Mouse (Mus musculus) testis, adult 2 months (tissue): Measurements from ENCODE around the gene Snd1. TPM values are rescaled to one million over a fixed set of nuclear protein-coding genes. Genes with fewer than 3 reads are reported as not detected.

ENCODE experiments used
- H3K27ac ChIP-seq: fragments of 200-500 bp; 2 replicates; pipeline ENCODE4 v1.5.1; 2012; ENCODE audit warnings: low read depth, low read length; ENCODE audit not compliant: control insufficient read depth, insufficient read depth
- H3K27me3 ChIP-seq: fragments of 200-500 bp; 2 replicates; pipeline ENCODE4 v1.6.1; 2012; ENCODE audit warnings: mild to moderate bottlenecking, low read length, moderate library complexity; ENCODE audit not compliant: control insufficient read depth, insufficient read depth
- H3K36me3 ChIP-seq: fragments of 200-500 bp; 2 replicates; pipeline ENCODE4 v1.6.1; 2012; ENCODE audit warnings: mild to moderate bottlenecking, low read length; ENCODE audit not compliant: control insufficient read depth, insufficient read depth
- H3K4me1 ChIP-seq: fragments of 200-500 bp; 2 replicates; pipeline ENCODE4 v1.6.1; 2012; ENCODE audit warnings: low read length; ENCODE audit not compliant: control insufficient read depth, insufficient read depth
- H3K4me3 ChIP-seq: fragments of 200-500 bp; 2 replicates; pipeline ENCODE4 v1.5.1; 2012; ENCODE audit warnings: low read depth, mild to moderate bottlenecking, low read length, moderate library complexity, mixed read lengths; ENCODE audit not compliant: control insufficient read depth
- CTCF ChIP-seq: fragments of 200-500 bp; IDR thresholded peaks from 2 replicates; pipeline ENCODE4 v1.5.1; 2012; ENCODE audit warnings: low read depth, mild to moderate bottlenecking, inconsistent platforms, low read length, moderate library complexity; ENCODE audit not compliant: control insufficient read depth, insufficient read depth, insufficient replicate concordance
- POLR2A ChIP-seq: fragments of 200-500 bp; IDR thresholded peaks from 2 replicates; pipeline ENCODE4 v1.6.1; 2012; ENCODE audit warnings: low read depth, mild to moderate bottlenecking, inconsistent platforms, low read length, moderate library complexity; ENCODE audit not compliant: control insufficient read depth
- polyA plus RNA-seq: library from polyadenylated mRNA; depleted of rRNA; stranded (reverse); fragments of >200 nt; gene quantifications from 2 replicates; pipeline ENCODE4 v1.2.3, GENCODE M21; 2012

Snd1 gene
- polyA plus RNA-seq, 1 experiment, result 11.4 TPM

- no peaks in the 10 kb centered on the region for H3K36me3 ChIP-seq
- H3K27ac ChIP-seq, result no peak overlapping the region
- H3K27me3 ChIP-seq, result no peaks in the 10 kb centered on the region
- no peak for TF ChIP-seq CTCF
- TF ChIP-seq POLR2A, result no peak
- H3K4me3 ChIP-seq, result no peak overlapping the region
- H3K4me1 ChIP-seq, result no peaks in the 10 kb centered on the region
Measured at GRCm38 (mm10) chr6:28749224-28749623, 274.3 kb downstream of the Snd1 start.

GRCm38 (mm10) chr6:28751186-28751585, 276.2 kb downstream of the Snd1 start:
- Histone ChIP-seq H3K27me3 (no peaks in the 10 kb centered on the region), H3K27ac (no peak overlapping the region), H3K4me3 (no peak overlapping the region), H3K4me1 (no peaks in the 10 kb centered on the region), H3K36me3 (no peaks in the 10 kb centered on the region)
- TF ChIP-seq CTCF, result no peak
- no peak for TF ChIP-seq POLR2A

GRCm38 (mm10) chr6:28753217-28753616, 278.3 kb downstream of the Snd1 start:
- no peaks in the 10 kb centered on the region for H3K36me3 ChIP-seq
- H3K4me3 ChIP-seq, result no peak overlapping the region
- no peaks in the 10 kb centered on the region for H3K27me3 ChIP-seq
- H3K27ac ChIP-seq, result no peak overlapping the region
- no peaks in the 10 kb centered on the region for H3K4me1 ChIP-seq
- TF ChIP-seq POLR2A (no peak), CTCF (no peak)

GRCm38 (mm10) chr6:28753681-28754080, 278.7 kb downstream of the Snd1 start:
- H3K36me3 ChIP-seq, result no peaks in the 10 kb centered on the region
- TF ChIP-seq POLR2A (no peak), CTCF (no peak)
- H3K27ac ChIP-seq, result no peak overlapping the region
- H3K4me3 ChIP-seq, result no peak overlapping the region
- no peaks in the 10 kb centered on the region for H3K4me1 ChIP-seq
- no peaks in the 10 kb centered on the region for H3K27me3 ChIP-seq

DNA sequence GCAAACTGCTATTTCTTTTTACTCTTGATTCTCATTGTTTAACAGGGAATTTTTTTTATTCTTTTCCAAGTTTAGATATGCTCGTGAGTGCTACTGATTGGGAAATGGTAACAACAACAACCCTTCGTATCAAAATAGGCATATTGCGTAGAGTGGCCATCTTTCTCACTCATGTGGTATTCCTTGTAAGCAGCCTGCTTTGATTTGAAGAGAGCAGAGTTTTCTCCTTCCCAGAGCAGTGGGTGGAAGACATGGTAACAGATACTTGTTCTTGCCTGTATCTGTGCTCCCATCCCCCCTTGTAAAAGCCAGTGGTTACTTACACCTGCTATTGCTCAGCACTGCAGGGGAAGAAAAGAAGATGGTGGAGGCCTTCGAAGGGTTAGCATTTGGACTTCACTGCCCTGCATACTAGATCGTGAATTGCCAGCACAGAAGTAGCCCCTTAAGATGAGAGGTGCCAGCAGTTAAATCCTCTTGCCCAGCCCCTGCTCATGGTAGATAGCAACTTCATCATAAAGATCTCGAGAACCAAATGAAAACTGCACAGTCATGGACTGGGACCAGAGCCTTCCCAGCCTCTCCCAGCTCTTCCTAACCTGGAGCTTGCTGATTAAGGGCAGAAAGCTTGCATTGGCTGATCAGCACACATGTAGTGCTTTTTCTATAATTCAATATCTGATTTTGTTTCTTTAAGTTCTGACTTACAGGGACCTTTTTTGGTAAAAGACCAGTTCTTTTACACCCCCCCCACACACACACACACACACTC, 279.4 kb downstream of the Snd1 start:
- no peak overlapping the region for H3K27ac ChIP-seq
- H3K27me3 ChIP-seq, result no peaks in the 10 kb centered on the region
- H3K4me3 ChIP-seq, result no peak overlapping the region
- no peak for TF ChIP-seq CTCF
- H3K36me3 ChIP-seq, result no peaks in the 10 kb centered on the region
- no peaks in the 10 kb centered on the region for H3K4me1 ChIP-seq

- no peaks in the 10 kb centered on the region for H3K27me3 ChIP-seq
- H3K4me3 ChIP-seq, result no peak overlapping the region
- no peaks in the 10 kb centered on the region for H3K36me3 ChIP-seq
- TF ChIP-seq POLR2A, result no peak
- TF ChIP-seq CTCF, result no peak
- no peak overlapping the region for H3K27ac ChIP-seq
- no peaks in the 10 kb centered on the region for H3K4me1 ChIP-seq
Measured at GRCm38 (mm10) chr6:28756306-28757018, 281.5 kb downstream of the Snd1 start.

GRCm38 (mm10) chr6:28758293-28758692, 283.4 kb downstream of the Snd1 start:
- Histone ChIP-seq H3K36me3 (no peaks in the 10 kb centered on the region), H3K27me3 (no peaks in the 10 kb centered on the region), H3K4me3 (no peak overlapping the region), H3K4me1 (no peaks in the 10 kb centered on the region), H3K27ac (no peak overlapping the region)
- no peak for TF ChIP-seq POLR2A
- TF ChIP-seq CTCF, result no peak
